Mouse (Mus musculus) layer of hippocampus, postnatal 10 days (tissue): ENCODE measurements at regions not wholly inside any gene's neighbourhood (a gene's known extent, or its start where the extent isn't known, plus 50 kb on each side); places are given as distances from the start of the nearest gene placed in this dataset.

Source experiments
- DNase-seq, 2 experiments: peaks; one replicate each; pipeline ENCODE4 v3.0.0; 2021; ENCODE audit warnings: low spot score in 2 of 2

DNA sequence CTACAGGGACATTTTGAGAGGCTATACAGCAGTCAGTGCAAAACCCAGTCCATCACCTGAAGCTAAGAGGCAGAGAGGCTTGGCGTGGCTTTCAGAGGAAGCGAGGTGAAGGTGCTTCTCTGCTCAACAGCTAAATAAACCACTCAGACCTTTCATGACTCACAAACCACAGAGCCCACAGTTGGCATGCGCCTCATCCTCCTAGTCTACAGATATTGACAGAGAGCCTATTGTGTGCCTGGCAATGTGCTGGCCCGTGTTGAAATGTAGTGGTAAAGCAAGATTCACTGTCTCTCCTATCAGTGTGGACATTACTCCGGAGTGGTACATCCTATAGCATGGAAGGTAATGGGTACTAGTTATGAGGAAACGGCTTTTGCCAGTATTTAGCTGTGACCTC, 61.9 kb upstream of the Ado start:
- DNase-seq: no peak

DNA sequence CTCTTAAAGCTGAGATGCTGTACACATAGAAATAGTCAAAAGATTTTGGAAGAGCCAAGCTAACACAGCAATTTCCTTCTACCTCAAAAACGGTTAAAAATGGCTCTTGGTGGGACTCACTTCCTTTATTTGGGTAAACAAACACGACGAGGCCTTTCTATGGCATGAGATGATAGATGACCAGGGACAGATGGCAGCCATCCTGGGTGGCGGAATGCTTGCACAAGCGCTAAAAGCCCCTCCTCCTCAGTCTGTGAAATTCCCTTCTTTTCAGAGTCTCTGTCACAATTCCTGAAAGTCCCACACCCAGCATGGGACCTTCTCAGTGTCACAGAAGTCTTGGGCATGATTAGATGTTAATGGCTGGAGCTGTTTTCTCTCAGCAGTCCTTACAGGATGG, 59.3 kb upstream of the Ado start:
- no peak for DNase-seq

DNA sequence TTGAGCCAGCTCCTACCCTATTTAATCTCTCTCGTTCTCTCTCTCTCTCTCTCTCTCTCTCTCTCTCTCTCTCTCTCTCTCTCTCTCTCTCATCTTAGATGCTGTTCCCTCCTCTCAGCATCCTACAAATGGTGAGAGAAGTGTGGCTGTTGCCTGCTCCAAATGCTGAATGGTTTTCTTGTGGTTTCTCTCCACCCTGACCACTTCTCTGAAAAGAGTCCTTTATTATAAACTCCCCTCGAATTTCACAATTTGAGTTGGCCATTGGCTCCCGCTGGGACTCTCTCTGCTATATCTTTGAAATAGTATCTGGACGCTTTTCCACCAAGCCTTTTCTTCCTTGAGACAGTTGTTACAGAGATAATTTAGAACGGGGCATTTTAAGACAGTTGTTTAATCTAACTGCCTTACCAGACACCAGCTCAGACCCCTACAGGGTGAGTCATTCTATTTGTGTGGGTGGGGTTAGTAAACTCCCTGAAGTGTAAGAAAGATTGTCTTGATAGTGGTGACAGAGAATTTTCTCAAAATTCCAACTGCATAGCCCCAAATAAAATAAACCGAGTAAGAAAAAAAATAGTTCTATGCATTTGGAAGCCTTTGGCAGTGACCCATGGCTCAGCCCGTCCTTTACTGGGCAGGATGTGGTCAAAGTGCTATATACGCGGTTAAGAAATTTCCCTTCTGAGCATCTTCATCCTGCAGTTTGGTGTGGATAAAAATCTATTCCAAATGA, 58.7 kb upstream of the Ado start:
- DNase-seq: no peak

DNA sequence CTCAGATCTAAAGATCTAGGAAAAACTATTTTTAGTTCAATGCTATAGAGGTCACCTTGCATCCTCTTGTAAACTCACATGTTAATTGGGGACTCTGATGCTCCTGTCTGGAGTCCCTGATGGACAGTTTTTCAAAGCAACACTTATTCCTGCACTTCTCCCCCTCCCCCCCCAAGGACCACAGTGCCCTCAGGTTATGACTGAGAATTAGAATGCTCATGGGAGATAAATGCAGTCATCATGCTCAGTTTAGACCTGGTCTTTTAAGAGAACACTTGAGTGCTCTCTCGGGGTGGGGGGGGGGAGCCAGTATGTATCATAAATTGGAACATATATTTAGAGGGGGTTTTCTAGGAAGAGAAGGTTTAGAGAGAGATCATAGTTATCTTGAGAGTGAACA, 58.0 kb upstream of the Ado start:
- DNase-seq: no peak

DNA sequence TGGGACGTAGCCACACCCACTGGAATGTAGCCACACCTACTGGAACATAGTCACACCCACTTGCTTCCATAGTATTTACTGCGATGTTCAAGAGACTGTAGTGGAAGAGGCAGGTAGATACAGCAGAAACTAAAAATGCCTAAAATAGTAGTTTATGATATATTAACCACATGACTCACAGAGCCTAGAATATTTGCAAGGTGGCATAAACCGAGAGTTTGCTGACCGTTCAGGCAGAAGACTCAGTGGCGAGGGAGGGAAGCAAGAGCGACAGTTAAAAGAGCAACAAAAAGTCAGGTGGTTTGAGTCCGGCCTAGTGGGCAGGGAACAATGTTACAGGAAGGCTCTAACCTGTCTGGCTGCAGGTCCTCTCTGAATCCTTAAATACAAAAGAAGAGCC, 50.6 kb upstream of the Ado start:
- DNase-seq: no peak

DNA sequence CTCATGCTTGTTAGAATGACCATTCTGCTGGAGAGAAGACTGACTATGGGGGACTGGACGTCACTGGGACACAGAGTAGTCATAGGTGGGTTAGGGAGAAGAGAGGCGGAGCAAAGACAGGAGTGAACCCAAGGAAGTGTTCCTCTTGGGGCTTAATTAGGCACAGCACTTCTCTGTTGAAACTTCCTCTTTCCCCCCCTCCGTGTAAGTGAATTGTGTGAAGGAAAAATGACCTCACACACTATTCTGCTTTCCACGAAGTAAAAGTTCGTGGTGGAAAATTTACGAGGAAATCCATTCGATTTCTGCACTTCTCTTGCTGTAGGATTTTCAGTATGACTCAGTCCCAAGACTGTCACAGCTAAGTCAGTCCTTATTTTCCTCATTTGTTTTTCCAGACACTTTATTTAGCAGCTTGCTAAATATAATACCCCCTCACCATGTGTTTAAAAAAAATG, 49.9 kb upstream of the Ado start:
- no peak for DNase-seq
